Mouse (Mus musculus): ENCODE results near the gene Ntsr2. TPM values are rescaled to one million over a fixed set of nuclear protein-coding genes. Genes with fewer than 3 reads are reported as not detected.
"Not testable (repeated sequence)": the region's sequence is repeated elsewhere in the genome, so short reads cannot be mapped to it uniquely, and the experiment has no call there.

Gene Ntsr2
- polyA plus RNA-seq, 1 experiment from 2014 or later, result not detected

DNA sequence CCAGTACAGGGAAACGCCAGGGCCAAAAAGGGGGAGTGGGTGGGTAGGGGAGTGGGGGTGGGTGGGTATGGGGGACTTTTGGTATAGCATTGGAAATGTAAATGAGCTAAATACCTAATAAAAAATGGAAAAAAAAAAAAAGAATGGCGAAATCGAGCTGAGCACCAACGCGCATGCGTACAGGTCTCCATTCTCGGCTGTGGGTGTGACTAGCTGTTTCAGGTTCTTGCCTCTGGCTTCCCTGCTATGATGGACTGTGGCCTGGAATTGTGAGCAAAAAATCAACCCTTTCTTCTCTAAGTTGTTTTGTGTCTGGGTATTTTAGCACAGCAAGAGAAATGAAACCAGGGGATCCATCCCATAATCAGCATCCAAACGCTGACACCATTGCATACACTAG is 42.1 kb downstream of the Ntsr2 start:
- H3K27ac ChIP-seq; H3K9me3 ChIP-seq; H3K9ac ChIP-seq (replicated peaks); ATAC-seq (ENCODE audit: insufficient number of reproducible peaks, insufficient read depth, low FRiP score, low TSS enrichment, low read depth); H3K4me3 ChIP-seq (replicated peaks); H3K4me1 ChIP-seq (replicated peaks); H3K27me3 ChIP-seq; H3K4me2 ChIP-seq: not testable (repeated sequence)
- 93% methylated on average over 7 of the region's 8 CpGs for WGBS
- H3K36me3 ChIP-seq, result peaks cover 22% of the 10 kb centered on the region

DNA sequence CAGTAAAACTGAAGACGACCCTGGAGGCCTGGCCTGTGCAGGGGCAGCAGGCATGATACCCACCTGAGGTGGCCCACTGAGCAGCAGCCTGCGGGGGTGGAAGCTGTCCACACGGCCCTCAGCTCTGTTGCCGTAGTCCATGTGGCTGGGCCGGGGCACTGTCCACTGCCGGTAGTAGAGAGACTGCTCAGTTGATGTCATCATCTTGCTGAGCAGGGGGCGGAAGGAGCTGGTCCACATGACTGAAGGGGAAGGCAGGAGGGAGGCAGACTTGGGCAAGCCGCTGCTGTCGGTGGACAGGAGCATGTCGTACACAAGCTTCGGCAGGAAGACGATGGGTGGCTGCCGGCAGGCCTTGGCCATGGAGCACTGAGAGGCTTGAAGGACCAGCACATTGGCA is 43.0 kb downstream of the Ntsr2 start:
- H3K4me1 ChIP-seq (replicated peaks), result no peaks in the 10 kb centered on the region
- H3K36me3 ChIP-seq, result peaks cover 14% of the 10 kb centered on the region; the same call in 1 of the 2 replicates
- no peaks in the 10 kb centered on the region for H3K9me3 ChIP-seq
- WGBS, result 84% methylated on average over 13 of the region's 13 CpGs
- no peak overlapping the region for H3K27ac ChIP-seq
- H3K27me3 ChIP-seq, result no peaks in the 10 kb centered on the region
- H3K4me3 ChIP-seq (replicated peaks), result no peak overlapping the region
- no peak overlapping the region for H3K9ac ChIP-seq (replicated peaks)
- ATAC-seq (ENCODE audit: insufficient number of reproducible peaks, insufficient read depth, low FRiP score, low TSS enrichment, low read depth), result no peak
- no peak overlapping the region for H3K4me2 ChIP-seq

DNA sequence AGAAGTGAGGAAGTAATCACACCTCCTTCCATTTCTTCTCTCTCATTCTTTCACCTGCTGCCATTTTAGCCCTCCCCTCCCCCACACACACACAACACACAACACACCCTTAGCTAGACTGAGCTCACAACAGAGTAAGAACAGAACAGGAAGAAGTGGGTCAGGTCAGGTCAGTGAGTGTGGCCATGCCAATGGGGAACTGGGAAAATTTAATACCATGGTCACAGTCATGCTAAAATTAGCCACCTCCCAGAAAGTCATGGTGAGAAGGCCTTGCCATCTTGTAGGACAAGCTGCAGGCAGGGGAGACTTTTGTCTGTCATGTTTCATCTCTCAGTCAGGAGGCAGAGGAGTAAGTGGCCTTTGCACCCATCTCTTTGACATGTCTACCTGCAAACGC is 45.5 kb downstream of the Ntsr2 start:
- H3K27me3 ChIP-seq, result no peaks in the 10 kb centered on the region
- ATAC-seq (ENCODE audit: insufficient number of reproducible peaks, insufficient read depth, low FRiP score, low TSS enrichment, low read depth), result no peak
- H3K27ac ChIP-seq, result no peak overlapping the region
- H3K4me2 ChIP-seq, result no peak overlapping the region
- WGBS, result 88% methylated on average over 1 of the region's 1 CpGs
- peaks cover 17% of the 10 kb centered on the region; the same call in 1 of the 2 replicates for H3K36me3 ChIP-seq
- no peaks in the 10 kb centered on the region for H3K9me3 ChIP-seq
- no peak overlapping the region for H3K9ac ChIP-seq (replicated peaks)
- no peak overlapping the region for H3K4me3 ChIP-seq (replicated peaks)
- no peaks in the 10 kb centered on the region for H3K4me1 ChIP-seq (replicated peaks)

Other genes with a start within 250 kb of the Ntsr2 start
- 6.5 and 6.7 TPM in 2 replicates for gene Lpin1, start 42.4 kb upstream of the Ntsr2 start, polyA plus RNA-seq (2016; fragmentation: Nextera tagmentation; extraction: Ambion mirVana)
- gene Greb1, start 147.5 kb downstream of the Ntsr2 start, polyA plus RNA-seq (2016; fragmentation: Nextera tagmentation; extraction: Ambion mirVana), result 6.4 and 8.1 TPM in 2 replicates
- gene E2f6, start 157.6 kb downstream of the Ntsr2 start, polyA plus RNA-seq (2016; fragmentation: Nextera tagmentation; extraction: Ambion mirVana), result 75.8 and 76.6 TPM in 2 replicates
- 16.5 and 18.4 TPM in 2 replicates for gene Rock2, start 241.5 kb downstream of the Ntsr2 start, polyA plus RNA-seq (2016; fragmentation: Nextera tagmentation; extraction: Ambion mirVana)

Data from limb, embryonic 12.5 days (tissue).